Mouse (Mus musculus): Measurements from ENCODE around the gene Tmem178. TPM values are rescaled to one million over a fixed set of nuclear protein-coding genes. Genes with fewer than 3 reads are reported as not detected.

Gene Tmem178
- polyA plus RNA-seq, 1 experiment, result not detected

DNA sequence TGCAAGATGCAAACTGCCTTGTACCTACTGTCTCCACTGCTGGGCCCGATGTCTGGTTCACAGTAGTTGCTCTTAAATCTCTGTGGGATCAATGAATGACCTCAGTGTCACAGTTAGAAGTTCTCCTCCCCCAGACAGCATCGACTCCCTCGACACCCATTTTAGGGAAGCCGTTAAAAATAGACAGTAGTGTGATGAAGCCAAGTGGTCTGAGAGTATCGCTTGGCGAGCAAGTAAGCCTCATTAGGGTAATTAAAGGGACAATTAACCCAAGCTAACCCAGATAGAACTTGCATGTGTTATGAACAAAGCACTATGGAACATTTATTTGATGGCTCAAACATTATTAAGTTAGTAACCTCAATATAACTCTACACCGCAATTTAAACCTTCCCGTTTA lies 60.9 kb downstream of the Tmem178 start:
- Histone ChIP-seq H3K36me3 (replicated peaks; ENCODE audit: low read length) (no peaks in the 10 kb centered on the region), H3K9me3 (peaks cover 18% of the 10 kb centered on the region), H3K4me1 (no peaks in the 10 kb centered on the region), H3K27me3 (replicated peaks) (peaks cover 11% of the 10 kb centered on the region), H3K4me3 (replicated peaks) (no peak overlapping the region)
- TF ChIP-seq GATA1 (IDR thresholded peaks at IDR 0.05; ENCODE audit: borderline replicate concordance, low read length) (no peak), FLI1 (IDR thresholded peaks at IDR 0.05; ENCODE audit: low read length) (no peak)

DNA sequence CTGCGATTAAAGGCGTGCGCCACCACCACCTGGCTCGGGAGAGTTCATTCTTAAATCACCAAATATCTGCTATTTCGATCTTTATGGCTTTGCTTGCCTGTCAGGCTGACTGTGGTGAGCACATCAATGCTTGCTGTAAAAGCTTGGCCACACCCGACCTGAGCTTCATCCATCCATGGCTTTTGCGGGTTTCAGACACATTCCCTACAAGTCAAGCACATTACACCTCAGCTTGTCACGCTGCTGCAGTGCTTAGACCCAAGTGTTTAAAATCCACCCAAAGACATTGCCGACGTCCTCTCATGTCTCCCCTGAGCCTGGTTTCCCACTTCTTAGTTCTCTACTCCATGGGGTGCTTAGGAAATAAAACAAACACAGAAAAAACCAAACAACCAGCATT lies 64.7 kb downstream of the Tmem178 start:
- Histone ChIP-seq H3K36me3 (replicated peaks; ENCODE audit: low read length) (no peaks in the 10 kb centered on the region), H3K4me3 (replicated peaks) (no peak overlapping the region), H3K27me3 (replicated peaks) (peaks cover 17% of the 10 kb centered on the region), H3K4me1 (no peaks in the 10 kb centered on the region), H3K9me3 (peaks cover 12% of the 10 kb centered on the region)
- TF ChIP-seq GATA1 (IDR thresholded peaks at IDR 0.05; ENCODE audit: borderline replicate concordance, low read length) (no peak), FLI1 (IDR thresholded peaks at IDR 0.05; ENCODE audit: low read length) (no peak)

DNA sequence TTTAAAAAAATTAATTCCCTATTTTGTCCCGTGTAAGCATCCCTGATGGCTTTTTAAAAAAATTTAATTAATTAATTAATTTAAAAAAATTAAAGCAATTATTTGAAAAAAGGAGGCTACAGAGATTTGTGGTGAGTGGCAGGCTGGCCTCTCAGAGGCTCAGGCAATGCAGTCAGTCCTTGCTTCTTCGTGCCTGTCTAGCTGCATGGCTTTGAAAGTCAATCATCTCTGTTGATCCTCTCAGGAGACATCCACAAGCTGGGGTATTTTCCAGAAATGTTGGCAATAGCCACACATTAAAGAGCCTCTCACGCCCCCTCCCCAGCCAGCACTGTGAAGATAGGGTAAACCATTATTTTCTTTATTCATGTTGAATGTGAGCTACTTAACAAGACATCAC lies 65.8 kb downstream of the Tmem178 start:
- no peak for TF ChIP-seq GATA1 (IDR thresholded peaks at IDR 0.05; ENCODE audit: borderline replicate concordance, low read length)
- no peak for TF ChIP-seq FLI1 (IDR thresholded peaks at IDR 0.05; ENCODE audit: low read length)
- peaks cover 21% of the 10 kb centered on the region for H3K27me3 ChIP-seq (replicated peaks)
- H3K36me3 ChIP-seq (replicated peaks; ENCODE audit: low read length), result no peaks in the 10 kb centered on the region
- H3K9me3 ChIP-seq, result peaks cover 9% of the 10 kb centered on the region
- H3K4me3 ChIP-seq (replicated peaks), result no peak overlapping the region
- no peaks in the 10 kb centered on the region for H3K4me1 ChIP-seq

DNA sequence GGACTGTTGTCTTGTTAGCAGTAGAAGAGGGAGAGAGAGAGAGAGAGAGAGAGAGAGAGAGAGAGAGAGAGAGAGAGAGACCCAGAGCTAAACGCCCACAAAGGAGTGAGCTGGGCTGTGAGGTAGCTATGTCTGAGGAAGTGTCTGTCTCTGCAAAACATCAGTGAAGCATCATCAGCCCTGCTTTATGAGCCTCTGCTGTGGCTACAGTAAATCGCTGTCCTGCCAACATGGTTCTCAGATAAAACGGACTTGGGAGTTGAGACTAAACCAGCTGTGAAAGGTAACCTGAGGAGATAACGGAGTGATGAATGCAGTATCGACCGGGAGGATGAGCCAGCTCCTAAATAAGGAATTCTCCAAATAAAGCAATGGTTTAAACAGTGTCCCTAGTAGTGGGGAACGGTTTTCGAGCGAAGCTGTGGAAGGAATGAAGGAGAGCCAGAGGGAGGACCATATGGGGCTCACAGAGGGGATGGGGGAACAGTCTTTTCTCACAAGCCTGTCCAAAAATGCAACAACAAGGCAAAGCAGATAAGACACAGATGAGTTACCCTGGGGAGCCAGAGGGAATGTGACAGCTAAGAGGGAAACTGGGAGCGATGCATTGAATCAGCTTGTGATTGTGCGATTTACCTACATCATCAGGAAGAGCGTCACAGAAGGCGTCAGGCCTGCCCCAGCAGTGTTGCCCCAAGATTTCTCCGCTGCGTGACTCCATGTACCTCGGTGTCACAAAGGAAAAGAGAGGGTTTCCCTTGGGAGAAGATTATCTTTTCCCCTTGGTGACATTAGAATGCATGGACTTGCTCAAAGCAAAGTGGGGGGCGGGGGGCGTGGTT lies 66.6 kb downstream of the Tmem178 start:
- TF ChIP-seq FLI1 (IDR thresholded peaks at IDR 0.05; ENCODE audit: low read length) (no peak), GATA1 (IDR thresholded peaks at IDR 0.05; ENCODE audit: borderline replicate concordance, low read length) (no peak)

GRCm38 (mm10) chr17:81015814-81016447 lies 71.5 kb downstream of the Tmem178 start:
- no peaks in the 10 kb centered on the region for H3K36me3 ChIP-seq (replicated peaks; ENCODE audit: low read length)
- TF ChIP-seq GATA1 (IDR thresholded peaks at IDR 0.05; ENCODE audit: borderline replicate concordance, low read length), result no peak
- no peak for TF ChIP-seq FLI1 (IDR thresholded peaks at IDR 0.05; ENCODE audit: low read length)

More for the DNA sequence above, 66.6 kb downstream of the Tmem178 start:
- H3K4me1 ChIP-seq, result peaks cover 4% of the 10 kb centered on the region
- no peaks in the 10 kb centered on the region for H3K36me3 ChIP-seq (replicated peaks; ENCODE audit: low read length)
- H3K9me3 ChIP-seq, result peaks cover 9% of the 10 kb centered on the region
- H3K4me3 ChIP-seq (replicated peaks), result no peak overlapping the region
- peaks cover 21% of the 10 kb centered on the region for H3K27me3 ChIP-seq (replicated peaks)

DNA sequence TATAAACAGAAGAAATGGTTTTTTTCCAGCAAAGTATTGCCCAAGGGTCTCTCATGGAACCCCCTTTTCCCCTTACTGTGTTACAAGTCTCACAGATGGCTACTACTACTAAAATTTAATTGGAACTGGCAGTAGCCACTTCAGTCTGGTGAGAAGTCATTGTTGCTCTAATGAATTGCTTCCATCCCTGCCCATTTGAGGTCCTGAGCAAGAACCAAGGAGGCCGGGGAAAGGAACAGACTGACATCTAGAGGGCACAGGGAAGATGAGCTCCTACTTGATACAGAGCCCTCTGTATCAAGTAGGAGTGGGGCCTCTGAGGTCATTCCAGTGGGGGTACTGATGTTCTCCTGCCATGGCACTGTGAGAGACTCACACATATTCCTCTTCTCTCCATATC lies 72.7 kb downstream of the Tmem178 start:
- H3K9me3 ChIP-seq, result no peaks in the 10 kb centered on the region
- H3K27me3 ChIP-seq (replicated peaks), result peaks cover 16% of the 10 kb centered on the region
- peaks cover 12% of the 10 kb centered on the region for H3K4me1 ChIP-seq
- H3K36me3 ChIP-seq (replicated peaks; ENCODE audit: low read length), result no peaks in the 10 kb centered on the region
- H3K4me3 ChIP-seq (replicated peaks), result no peak overlapping the region
- TF ChIP-seq GATA1 (IDR thresholded peaks at IDR 0.05; ENCODE audit: borderline replicate concordance, low read length) (no peak), FLI1 (IDR thresholded peaks at IDR 0.05; ENCODE audit: low read length) (no peak)

More at GRCm38 (mm10) chr17:81015814-81016447, 71.5 kb downstream of the Tmem178 start:
- H3K9me3 ChIP-seq, result no peaks in the 10 kb centered on the region
- no peak overlapping the region for H3K4me3 ChIP-seq (replicated peaks)
- H3K27me3 ChIP-seq (replicated peaks), result peaks cover 20% of the 10 kb centered on the region
- peaks cover 12% of the 10 kb centered on the region for H3K4me1 ChIP-seq

GRCm38 (mm10) chr17:81027331-81027730 lies 82.9 kb downstream of the Tmem178 start:
- Histone ChIP-seq H3K4me1 (peaks cover 42% of the 10 kb centered on the region), H3K4me3 (replicated peaks) (peak overlapping the region; percentile 14), H3K27me3 (replicated peaks) (no peaks in the 10 kb centered on the region), H3K9me3 (0 out of 2 replicates have a peak, but pooled peaks cover 2% of the 10 kb centered on the region), H3K36me3 (replicated peaks; ENCODE audit: low read length) (peaks cover 91% of the 10 kb centered on the region)
- TF ChIP-seq GATA1 (IDR thresholded peaks at IDR 0.05; ENCODE audit: borderline replicate concordance, low read length) (no peak), FLI1 (IDR thresholded peaks at IDR 0.05; ENCODE audit: low read length) (no peak)

GRCm38 (mm10) chr17:81031830-81032442 lies 87.5 kb downstream of the Tmem178 start:
- Histone ChIP-seq H3K9me3 (0 out of 2 replicates have a peak, but pooled peaks cover 2% of the 10 kb centered on the region), H3K4me3 (replicated peaks) (no peak overlapping the region), H3K36me3 (replicated peaks; ENCODE audit: low read length) (peaks cover 88% of the 10 kb centered on the region), H3K27me3 (replicated peaks) (no peaks in the 10 kb centered on the region), H3K4me1 (peaks cover 35% of the 10 kb centered on the region)
- no peak for TF ChIP-seq FLI1 (IDR thresholded peaks at IDR 0.05; ENCODE audit: low read length)
- TF ChIP-seq GATA1 (IDR thresholded peaks at IDR 0.05; ENCODE audit: borderline replicate concordance, low read length), result no peak

DNA sequence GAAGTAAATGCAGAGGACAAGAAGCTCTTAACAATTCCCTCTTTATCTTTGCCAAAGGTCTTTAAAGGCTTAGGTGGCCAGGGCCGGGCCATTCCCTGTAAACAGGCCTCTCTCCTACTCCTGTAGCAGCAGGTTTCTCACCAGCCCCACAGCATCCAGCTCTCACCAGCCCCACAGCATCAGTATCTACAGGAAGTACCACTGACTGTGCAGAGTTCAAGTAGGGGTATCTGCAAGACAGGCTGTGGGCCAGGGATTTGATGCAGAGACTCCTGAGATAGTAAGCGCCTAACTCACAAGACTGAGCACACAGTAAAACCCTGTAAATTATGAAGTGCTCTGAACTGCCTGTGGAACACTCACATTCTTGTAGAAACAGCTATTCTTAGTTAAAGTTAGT lies 88.5 kb downstream of the Tmem178 start:
- no peak for TF ChIP-seq FLI1 (IDR thresholded peaks at IDR 0.05; ENCODE audit: low read length)
- H3K4me1 ChIP-seq, result peaks cover 26% of the 10 kb centered on the region
- no peaks in the 10 kb centered on the region for H3K27me3 ChIP-seq (replicated peaks)
- 0 out of 2 replicates have a peak, but pooled peaks cover 2% of the 10 kb centered on the region for H3K9me3 ChIP-seq
- H3K4me3 ChIP-seq (replicated peaks), result no peak overlapping the region
- H3K36me3 ChIP-seq (replicated peaks; ENCODE audit: low read length), result peaks cover 84% of the 10 kb centered on the region

Data from megakaryocyte, embryonic 14.5 days (primary cell).